35 mouse cellular contexts compared by ENCODE assay signal in the genomic region with DNA sequence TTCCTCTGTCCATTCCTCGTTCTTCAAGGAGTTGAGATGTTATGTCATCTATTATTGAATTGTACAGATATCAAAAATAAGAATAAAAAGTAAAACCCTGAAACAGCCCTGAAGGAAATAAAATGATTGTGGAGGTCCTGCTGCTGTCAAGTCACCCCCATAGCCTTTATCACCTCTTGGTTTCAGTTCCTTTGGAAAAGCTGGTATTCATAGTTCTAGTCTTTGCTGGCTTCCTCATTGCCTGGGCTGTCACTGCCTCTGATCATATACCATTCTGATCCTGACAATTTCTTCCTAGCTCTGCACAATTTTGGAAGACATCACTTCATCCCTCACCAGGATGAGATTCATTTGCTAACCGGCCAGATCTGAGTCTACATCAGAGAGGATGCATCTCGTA. TPM values are rescaled to one million over a fixed set of nuclear protein-coding genes. Genes with fewer than 3 reads are reported as not detected.
"Had no signal": no experiment of that assay in that cellular context is flagged by ENCODE, and none has a peak within 500 bp of the region (broad histone marks: within the 10 kb centered on the region; RNA-seq: fewer than 3 reads in every experiment).

No protein-coding gene starts in this region.

- H3K36me3 ChIP-seq: heart, embryonic 13.5 days; heart, embryonic 15.5 days; hindbrain, embryonic 13.5 days; hindbrain, embryonic 15.5 days; kidney, embryonic 15.5 days; limb, embryonic 13.5 days; limb, embryonic 15.5 days; liver, embryonic 12.5 days had no signal

- H3K4me1 ChIP-seq: hindbrain, embryonic 13.5 days; hindbrain, embryonic 15.5 days; kidney, embryonic 15.5 days; limb, embryonic 13.5 days; limb, embryonic 15.5 days; liver, embryonic 12.5 days had no signal

- H3K27me3 ChIP-seq: heart, embryonic 13.5 days; heart, embryonic 15.5 days; hindbrain, embryonic 13.5 days; hindbrain, embryonic 15.5 days; kidney, embryonic 15.5 days; limb, embryonic 13.5 days; limb, embryonic 15.5 days; liver, embryonic 12.5 days had no signal

- H3K4me2 ChIP-seq: heart, embryonic 11.5 days; heart, embryonic 13.5 days; heart, embryonic 15.5 days; hindbrain, embryonic 13.5 days; hindbrain, embryonic 15.5 days; kidney, embryonic 15.5 days; limb, embryonic 13.5 days; limb, embryonic 15.5 days; liver, embryonic 12.5 days had no signal

- ATAC-seq: hindbrain, postnatal 0 days; intestine, embryonic 16.5 days; liver, embryonic 12.5 days had no signal

- DNase-seq: gastrocnemius, postnatal 14 days; gastrocnemius, postnatal 36 days; heart, adult 18-20 months; heart, postnatal 14 days; heart, postnatal 36 days; kidney, adult 11 months; kidney, adult 2 months; kidney, adult 9 months; kidney, postnatal 14 days; kidney, postnatal 36 days; layer of hippocampus, adult 9-11 months; layer of hippocampus, postnatal 36 days; left cerebral cortex, postnatal 4 days had no signal

- H3K4me3 ChIP-seq: heart, embryonic 13.5 days; heart, embryonic 15.5 days; hindbrain, embryonic 13.5 days; hindbrain, embryonic 15.5 days; kidney, embryonic 15.5 days; limb, embryonic 13.5 days; limb, embryonic 15.5 days; liver, embryonic 12.5 days had no signal

- H3K27ac ChIP-seq: heart, embryonic 13.5 days; heart, embryonic 15.5 days; hindbrain, embryonic 13.5 days; hindbrain, embryonic 15.5 days; hindbrain, postnatal 0 days; kidney, embryonic 15.5 days; kidney, postnatal 0 days; limb, embryonic 13.5 days; limb, embryonic 15.5 days; liver, embryonic 12.5 days; liver, embryonic 14.5 days had no signal

- H3K9me3 ChIP-seq: heart, embryonic 13.5 days; heart, embryonic 15.5 days; hindbrain, embryonic 13.5 days; hindbrain, embryonic 15.5 days; kidney, embryonic 15.5 days; limb, embryonic 13.5 days; limb, embryonic 15.5 days; liver, embryonic 12.5 days had no signal

- H3K9ac ChIP-seq: heart, embryonic 13.5 days; heart, embryonic 15.5 days; hindbrain, embryonic 13.5 days; hindbrain, embryonic 15.5 days; kidney, embryonic 15.5 days; limb, embryonic 13.5 days; limb, embryonic 15.5 days; liver, embryonic 12.5 days; liver, embryonic 14.5 days had no signal

RNA-seq across cellular contexts. Expression of a gene that starts 23.1 kb away (rescaled TPM):
- total RNA-seq: gastrocnemius, adult 18-20 months; gastrocnemius, adult 8-10 months; gastrocnemius, postnatal 14 days; gastrocnemius, postnatal 36 days; heart, adult 18-20 months; heart, postnatal 14 days; heart, postnatal 36 days; hematopoietic stem cell, adult 5-6 weeks; layer of hippocampus, adult 18-20 months; liver, adult 2 months had no signal
- polyA plus RNA-seq: heart, embryonic 11.5 days; heart, embryonic 13.5 days; heart, embryonic 15.5 days; heart, postnatal 0 days; hindbrain, embryonic 11.5 days; hindbrain, embryonic 13.5 days; hindbrain, embryonic 15.5 days; hindbrain, postnatal 0 days; intestine, embryonic 14.5 days; intestine, embryonic 16.5 days; kidney, embryonic 15.5 days; limb, embryonic 11.5 days; limb, embryonic 13.5 days; liver, adult 2 months; liver, embryonic 12.5 days; liver, embryonic 14.5 days had no signal
